Mouse (Mus musculus) neural tube, embryonic 13.5 days (tissue): ENCODE measurements around the gene Apold1. TPM values are rescaled to one million over a fixed set of nuclear protein-coding genes. Genes with fewer than 3 reads are reported as not detected.

Experiments
- ATAC-seq: fragments of 200-750 bp; cut with Nextera tagmentation; 2 replicates; pipeline ENCODE4 v1.8.0; 2017; ENCODE audit warnings: low read depth, mild to moderate bottlenecking, moderate TSS enrichment, moderate library complexity
- H3K27ac ChIP-seq: fragments of 300-500 bp; sonication (generic); replicated peaks from 2 replicates; pipeline ENCODE4 v1.5.1; 2015; ENCODE audit warnings: moderate library complexity, mild to moderate bottlenecking, inconsistent platforms
- H3K27me3 ChIP-seq: fragments of 300-500 bp; sonication (generic); 2 replicates; pipeline ENCODE4 v1.6.1; 2015; ENCODE audit warnings: mild to moderate bottlenecking, inconsistent platforms
- H3K36me3 ChIP-seq: fragments of 300-500 bp; sonication (generic); 2 replicates; pipeline ENCODE4 v1.6.1; 2015; ENCODE audit warnings: mild to moderate bottlenecking, inconsistent platforms
- H3K4me1 ChIP-seq: fragments of 300-500 bp; sonication (generic); replicated peaks from 2 replicates; pipeline ENCODE4 v1.6.1; 2015; ENCODE audit warnings: inconsistent platforms
- H3K4me2 ChIP-seq: fragments of 300-500 bp; sonication (generic); 2 replicates; pipeline ENCODE4 v1.6.1; 2015; ENCODE audit warnings: inconsistent platforms, mild to moderate bottlenecking, moderate library complexity
- H3K4me3 ChIP-seq: fragments of 300-500 bp; sonication (generic); 2 replicates; pipeline ENCODE4 v1.5.1; 2015; ENCODE audit warnings: mild to moderate bottlenecking, inconsistent platforms
- H3K9ac ChIP-seq: fragments of 300-500 bp; sonication (generic); 2 replicates; pipeline ENCODE4 v1.6.1; 2015; ENCODE audit warnings: moderate library complexity, mild to moderate bottlenecking, inconsistent platforms
- H3K9me3 ChIP-seq: fragments of 300-500 bp; sonication (generic); 2 replicates; pipeline ENCODE4 v1.6.1; 2016; ENCODE audit warnings: inconsistent platforms
- WGBS: fragments of 180-500 bp; shearing (Covaris S2); methylation state at CpG from one replicate; pipeline ENCODE4 v1.1.7; 2015; 5-methylcytosine and 5-hydroxymethylcytosine counted together
- polyA plus RNA-seq: library from polyadenylated mRNA; unstranded; fragments of >200 nt; fragmentation: Nextera tagmentation; extraction: Ambion mirVana; gene quantifications from 2 replicates; pipeline ENCODE4 v1.2.1, GENCODE M21; 2015

Gene Apold1
- polyA plus RNA-seq, 1 experiment from 2014 or later = 3.0 TPM

- Histone ChIP-seq H3K27me3 (no peaks in the 10 kb centered on the region), H3K9me3 (no peaks in the 10 kb centered on the region), H3K4me2 (peak overlapping the region; percentile 85), H3K27ac (peak overlapping the region; percentile 61; the same call in 1 of the 2 replicates), H3K36me3 (no peaks in the 10 kb centered on the region), H3K4me1 (peaks cover 25% of the 10 kb centered on the region), H3K4me3 (peak overlapping the region; percentile 62), H3K9ac (peak overlapping the region; percentile 80)
- ATAC-seq = peak; percentile 89
- WGBS = 3% methylated on average over 61 of the region's 62 CpGs
These were observed 2.2 kb downstream of the Apold1 start for GRCm38 (mm10) chr6:134983529-134984370.

DNA sequence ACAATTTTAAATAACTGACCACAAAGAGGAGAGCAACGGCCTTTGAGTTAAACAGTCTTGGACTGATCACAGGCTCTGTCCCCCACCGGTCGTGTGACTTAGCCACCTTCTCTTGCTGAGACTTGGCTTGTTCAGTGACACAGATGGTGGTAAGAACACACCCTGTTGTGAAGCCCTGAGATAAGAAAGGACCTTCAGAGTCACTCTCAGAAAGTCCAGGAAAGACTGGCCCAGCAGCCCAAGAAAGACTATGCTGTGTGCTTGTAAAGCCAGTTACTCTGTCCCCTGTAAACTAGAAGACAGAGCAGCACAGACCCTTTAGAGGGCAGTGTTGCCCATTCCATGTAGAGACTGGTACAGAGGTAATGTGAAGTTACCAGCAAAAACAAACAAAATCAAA, 3.2 kb downstream of the Apold1 start:
- H3K27me3 ChIP-seq = no peaks in the 10 kb centered on the region
- 0 out of 2 replicates have a peak overlapping the region, but pooled peaks have one; percentile 80 for H3K9ac ChIP-seq
- H3K4me3 ChIP-seq = 0 out of 2 replicates have a peak overlapping the region, but pooled peaks have one; percentile 62
- H3K9me3 ChIP-seq = no peaks in the 10 kb centered on the region
- WGBS = 73% methylated on average over 3 of the region's 3 CpGs
- ATAC-seq = no peak
- H3K4me2 ChIP-seq = peak overlapping the region; percentile 85; the same call in 1 of the 2 replicates
- H3K4me1 ChIP-seq = peaks cover 25% of the 10 kb centered on the region
- no peaks in the 10 kb centered on the region for H3K36me3 ChIP-seq
- no peak overlapping the region for H3K27ac ChIP-seq

DNA sequence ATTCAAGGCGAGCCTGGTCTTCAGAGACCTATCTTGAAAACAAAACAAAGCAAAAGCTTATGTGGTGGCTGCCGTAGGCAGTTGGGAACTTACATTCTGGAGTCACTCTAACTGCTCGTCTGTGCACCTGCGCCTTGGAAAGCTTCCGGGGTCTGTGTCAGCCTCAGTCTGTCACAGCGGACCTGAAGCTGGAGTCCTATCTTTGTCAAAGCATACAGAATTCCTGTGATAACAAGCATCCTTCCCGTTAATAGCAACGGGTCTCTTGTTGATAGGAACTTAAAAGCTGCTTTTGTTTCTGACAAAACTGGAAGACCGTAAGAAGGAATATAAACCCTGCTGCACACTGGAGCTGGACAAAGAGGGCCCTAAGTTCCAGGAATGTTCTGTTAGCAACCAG, 6.9 kb downstream of the Apold1 start:
- Histone ChIP-seq H3K36me3 (no peaks in the 10 kb centered on the region), H3K9me3 (no peaks in the 10 kb centered on the region), H3K4me3 (no peak overlapping the region), H3K27ac (no peak overlapping the region), H3K4me2 (no peak overlapping the region), H3K4me1 (peaks cover 8% of the 10 kb centered on the region), H3K27me3 (no peaks in the 10 kb centered on the region), H3K9ac (no peak overlapping the region)
- no peak for ATAC-seq
- WGBS = 80% methylated on average over 9 of the region's 9 CpGs

GRCm38 (mm10) chr6:134990674-134991073, 9.2 kb downstream of the Apold1 start:
- no peak overlapping the region for H3K9ac ChIP-seq
- H3K4me2 ChIP-seq = no peak overlapping the region
- 90% methylated on average over 6 of the region's 6 CpGs for WGBS
- H3K27me3 ChIP-seq = no peaks in the 10 kb centered on the region
- no peaks in the 10 kb centered on the region for H3K4me1 ChIP-seq
- H3K4me3 ChIP-seq = no peak overlapping the region
- ATAC-seq = no peak
- no peaks in the 10 kb centered on the region for H3K9me3 ChIP-seq
- H3K27ac ChIP-seq = no peak overlapping the region
- H3K36me3 ChIP-seq = no peaks in the 10 kb centered on the region

- Histone ChIP-seq H3K9ac (no peak overlapping the region), H3K9me3 (no peaks in the 10 kb centered on the region), H3K27me3 (no peaks in the 10 kb centered on the region), H3K27ac (no peak overlapping the region), H3K4me2 (no peak overlapping the region), H3K36me3 (no peaks in the 10 kb centered on the region), H3K4me3 (no peak overlapping the region), H3K4me1 (no peaks in the 10 kb centered on the region)
- 78% methylated on average over 12 of the region's 12 CpGs for WGBS
- ATAC-seq = no peak
These were observed 12.6 kb downstream of the Apold1 start for GRCm38 (mm10) chr6:134994031-134994651.

GRCm38 (mm10) chr6:134994985-134995384, 13.5 kb downstream of the Apold1 start:
- no peak overlapping the region for H3K27ac ChIP-seq
- H3K36me3 ChIP-seq = no peaks in the 10 kb centered on the region
- no peak overlapping the region for H3K4me3 ChIP-seq
- H3K4me1 ChIP-seq = no peaks in the 10 kb centered on the region
- H3K27me3 ChIP-seq = no peaks in the 10 kb centered on the region
- 84% methylated on average over 8 of the region's 8 CpGs for WGBS
- H3K4me2 ChIP-seq = no peak overlapping the region
- no peaks in the 10 kb centered on the region for H3K9me3 ChIP-seq
- ATAC-seq = no peak
- H3K9ac ChIP-seq = no peak overlapping the region

GRCm38 (mm10) chr6:134996918-134997317, 15.4 kb downstream of the Apold1 start:
- no peak for ATAC-seq
- H3K4me2 ChIP-seq = no peak overlapping the region
- H3K9me3 ChIP-seq = no peaks in the 10 kb centered on the region
- WGBS = 82% methylated on average over 2 of the region's 2 CpGs
- no peaks in the 10 kb centered on the region for H3K4me1 ChIP-seq
- H3K4me3 ChIP-seq = no peak overlapping the region
- H3K9ac ChIP-seq = no peak overlapping the region
- no peak overlapping the region for H3K27ac ChIP-seq
- no peaks in the 10 kb centered on the region for H3K27me3 ChIP-seq
- H3K36me3 ChIP-seq = no peaks in the 10 kb centered on the region

GRCm38 (mm10) chr6:134998076-134998475, 16.6 kb downstream of the Apold1 start:
- 89% methylated on average over 8 of the region's 8 CpGs for WGBS
- H3K4me2 ChIP-seq = no peak overlapping the region
- no peaks in the 10 kb centered on the region for H3K27me3 ChIP-seq
- H3K9me3 ChIP-seq = no peaks in the 10 kb centered on the region
- H3K9ac ChIP-seq = no peak overlapping the region
- H3K4me3 ChIP-seq = no peak overlapping the region
- H3K4me1 ChIP-seq = no peaks in the 10 kb centered on the region
- no peak for ATAC-seq
- H3K27ac ChIP-seq = no peak overlapping the region
- no peaks in the 10 kb centered on the region for H3K36me3 ChIP-seq

GRCm38 (mm10) chr6:134998781-134999180, 17.3 kb downstream of the Apold1 start:
- H3K27me3 ChIP-seq = no peaks in the 10 kb centered on the region
- 82% methylated on average over 3 of the region's 3 CpGs for WGBS
- no peaks in the 10 kb centered on the region for H3K36me3 ChIP-seq
- no peak overlapping the region for H3K9ac ChIP-seq
- H3K27ac ChIP-seq = no peak overlapping the region
- no peaks in the 10 kb centered on the region for H3K4me1 ChIP-seq
- no peak for ATAC-seq
- no peak overlapping the region for H3K4me2 ChIP-seq
- no peaks in the 10 kb centered on the region for H3K9me3 ChIP-seq
- H3K4me3 ChIP-seq = no peak overlapping the region

- H3K36me3 ChIP-seq = no peaks in the 10 kb centered on the region
- no peak overlapping the region for H3K27ac ChIP-seq
- no peak overlapping the region for H3K9ac ChIP-seq
- no peaks in the 10 kb centered on the region for H3K9me3 ChIP-seq
- no peaks in the 10 kb centered on the region for H3K27me3 ChIP-seq
- no peak overlapping the region for H3K4me2 ChIP-seq
- H3K4me3 ChIP-seq = no peak overlapping the region
- WGBS = 76% methylated on average over 4 of the region's 4 CpGs
- no peaks in the 10 kb centered on the region for H3K4me1 ChIP-seq
- ATAC-seq = no peak
These were observed 18.8 kb downstream of the Apold1 start for GRCm38 (mm10) chr6:135000272-135000671.

GRCm38 (mm10) chr6:135001991-135002390, 20.5 kb downstream of the Apold1 start:
- Histone ChIP-seq H3K9ac (no peak overlapping the region), H3K4me3 (no peak overlapping the region), H3K4me2 (no peak overlapping the region), H3K9me3 (no peaks in the 10 kb centered on the region), H3K4me1 (no peaks in the 10 kb centered on the region), H3K27me3 (no peaks in the 10 kb centered on the region), H3K27ac (no peak overlapping the region), H3K36me3 (no peaks in the 10 kb centered on the region)
- ATAC-seq = no peak
- WGBS = 91% methylated on average over 4 of the region's 4 CpGs

GRCm38 (mm10) chr6:135006372-135006771, 24.9 kb downstream of the Apold1 start:
- Histone ChIP-seq H3K36me3 (no peaks in the 10 kb centered on the region), H3K4me3 (no peak overlapping the region)
- WGBS = 84% methylated on average over 4 of the region's 4 CpGs

More at GRCm38 (mm10) chr6:135006372-135006771, 24.9 kb downstream of the Apold1 start:
- no peak overlapping the region for H3K4me2 ChIP-seq
- H3K9me3 ChIP-seq = no peaks in the 10 kb centered on the region
- 0 out of 2 replicates have a peak, but pooled peaks cover 3% of the 10 kb centered on the region for H3K4me1 ChIP-seq
- H3K9ac ChIP-seq = no peak overlapping the region
- H3K27me3 ChIP-seq = no peaks in the 10 kb centered on the region
- H3K27ac ChIP-seq = no peak overlapping the region
- ATAC-seq = no peak
